Mouse (Mus musculus): ENCODE measurements around the gene Fam160b1.

GRCm38 (mm10) chr19:57407947-57408346, 47.5 kb downstream of the Fam160b1 start:
- TF ChIP-seq POLR2A (IDR thresholded peaks at IDR 0.05; ENCODE audit: low read depth, low read length) (no peak), CTCF (conservative IDR thresholded peaks at IDR 0.05; ENCODE audit: insufficient read depth, insufficient read length, low read depth, low read length) (no peak)
